Mouse (Mus musculus): Measurements from ENCODE around the gene Ikbkg.
"Not testable (repeated sequence)": the region's sequence is repeated elsewhere in the genome, so short reads cannot be mapped to it uniquely, and the experiment has no call there.

Ikbkg gene

DNA sequence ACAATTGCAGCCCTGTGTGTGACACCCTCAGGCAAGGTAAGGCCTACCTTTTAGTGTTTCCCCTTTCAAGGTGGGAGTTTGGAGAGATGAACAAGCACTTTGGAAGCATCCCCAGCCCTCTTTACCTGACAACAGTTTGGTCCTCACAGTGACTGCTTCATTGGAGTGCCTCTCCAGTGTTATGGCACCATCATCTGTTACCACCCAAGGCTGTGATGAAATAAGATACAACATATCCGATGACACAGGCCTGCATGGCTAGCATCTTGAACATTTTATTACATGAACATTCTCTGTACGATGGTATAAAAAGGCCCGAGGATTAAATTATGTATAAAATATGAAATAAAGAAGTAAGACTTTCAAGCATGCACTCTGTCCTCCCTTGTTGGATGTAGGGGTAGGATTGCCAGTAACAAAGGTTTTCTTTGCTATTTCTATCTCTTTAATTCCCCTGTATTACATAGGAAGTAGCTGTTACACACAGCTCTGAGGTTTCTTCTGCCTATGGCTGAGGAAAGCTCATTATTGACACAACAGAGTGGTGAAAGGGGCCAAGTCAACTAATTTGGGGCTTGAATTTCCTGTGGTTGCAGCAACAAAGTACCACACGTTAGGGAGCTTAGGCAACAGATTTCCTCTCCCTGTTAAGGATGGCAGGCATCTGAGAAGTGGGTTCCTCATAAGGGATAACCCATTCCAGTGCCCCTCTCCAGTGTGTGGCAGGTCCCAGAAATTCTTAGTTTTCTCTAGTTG, 58.2 kb downstream of the Ikbkg start:
- no peak for DNase-seq

- DNase-seq = no peak
Observed at GRCm38 (mm10) chrX:74452773-74453172, 59.7 kb downstream of the Ikbkg start.

DNA sequence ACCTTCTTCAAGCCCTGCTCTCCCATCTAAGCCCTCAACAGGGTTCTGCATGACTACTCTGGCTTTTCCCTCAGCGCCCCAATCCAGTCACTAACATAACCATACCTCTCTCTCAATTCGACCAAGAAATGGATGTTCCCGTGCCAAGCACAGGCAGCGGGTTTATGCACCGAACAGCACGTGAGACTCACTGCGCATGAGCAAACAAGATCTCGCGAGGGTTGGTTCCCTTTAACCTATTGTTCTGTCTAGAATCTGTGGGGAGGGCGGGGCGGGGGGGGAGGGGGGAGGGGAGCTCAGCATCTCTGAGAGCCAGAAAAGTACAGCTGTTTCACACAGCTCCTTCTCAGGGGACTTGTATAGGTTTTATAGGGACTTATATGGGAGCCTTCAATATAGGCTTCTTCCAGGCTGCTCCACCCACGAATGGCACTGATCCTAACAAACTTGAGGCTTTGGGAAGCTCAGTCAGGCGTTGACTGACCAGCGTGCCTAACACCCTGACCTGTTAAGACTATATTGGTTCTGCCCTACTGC, 88.3 kb downstream of the Ikbkg start, which contains the start of gene Gm6880:
TSS of gene Gm6880 (minus strand) at position 51 of the 537 bp plus-strand sequence.
- DNase-seq = not testable (repeated sequence)

DNA sequence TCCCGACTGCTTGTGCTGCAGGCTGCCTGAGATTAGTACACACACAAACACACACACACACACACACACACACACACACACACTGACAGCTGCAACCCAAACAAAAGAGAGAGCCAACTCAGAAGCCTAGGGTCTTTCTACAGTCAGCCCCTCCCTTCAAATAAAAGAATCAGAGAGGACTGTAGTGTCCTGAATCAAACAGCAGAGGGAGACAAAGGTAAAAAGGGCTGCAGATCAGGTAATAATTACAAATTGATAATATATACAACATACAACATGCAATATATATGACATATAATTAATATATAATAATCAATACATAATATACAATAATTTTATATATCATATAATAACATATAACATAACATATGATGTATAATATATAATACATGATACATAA, 104.0 kb downstream of the Ikbkg start:
- DNase-seq = no peak

All from heart, adult 11 months (tissue).